Mouse (Mus musculus): ENCODE results near the gene Dusp3. TPM values are rescaled to one million over a fixed set of nuclear protein-coding genes. Genes with fewer than 3 reads are reported as not detected.
A peak's percentile ranks its signal among the peaks of the same experiment; 100 is the strongest.

Gene Dusp3
- polyA plus RNA-seq, 1 experiment, result 27.9 TPM

DNA sequence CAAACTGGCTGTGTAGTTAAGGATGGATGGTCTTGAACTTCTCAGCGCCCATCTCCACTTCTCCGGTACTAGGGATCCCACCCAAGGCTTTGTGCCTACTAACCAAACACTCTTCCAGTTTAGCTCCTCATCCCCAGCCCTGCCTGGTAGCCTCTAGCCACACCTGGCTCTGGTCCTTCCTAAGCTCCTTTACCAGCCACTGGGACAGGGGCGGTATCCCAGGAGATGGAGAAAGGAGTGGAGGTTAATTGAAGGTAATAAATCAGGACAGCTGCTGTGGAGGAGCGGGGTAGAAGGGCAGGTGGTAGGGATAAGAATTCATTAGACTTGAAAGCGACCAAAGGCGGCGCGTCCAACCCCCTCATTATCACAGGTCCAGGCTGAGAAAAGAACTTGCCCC is 22.2 kb downstream of the Dusp3 start:
- TF ChIP-seq CTCF (IDR thresholded peaks at IDR 0.05; ENCODE audit: extremely low read depth, insufficient read length, insufficient replicate concordance, low read depth, low read length) (no peak), POLR2A (IDR thresholded peaks at IDR 0.05; ENCODE audit: low read depth, low read length) (no peak)
- no peaks in the 10 kb centered on the region for H3K36me3 ChIP-seq (ENCODE audit: control insufficient read depth, insufficient read depth, low read length)
- peaks cover 39% of the 10 kb centered on the region for H3K27me3 ChIP-seq (ENCODE audit: control insufficient read depth, insufficient read depth, low read length)
- 11% methylated on average over 8 of the region's 8 CpGs for WGBS
- H3K27ac ChIP-seq (ENCODE audit: insufficient read depth, low read depth, low read length), result no peak overlapping the region
- no peak overlapping the region for H3K4me3 ChIP-seq (ENCODE audit: low read depth, low read length)
- H3K4me1 ChIP-seq (ENCODE audit: control insufficient read depth, insufficient read depth, insufficient read length, low read length), result 0 out of 2 replicates have a peak, but pooled peaks cover 3% of the 10 kb centered on the region

- peak overlapping the region; percentile 48 for H3K4me3 ChIP-seq (ENCODE audit: low read depth, low read length)
- H3K36me3 ChIP-seq (ENCODE audit: control insufficient read depth, insufficient read depth, low read length), result no peaks in the 10 kb centered on the region
- 0 out of 2 replicates have a peak, but pooled peaks cover 3% of the 10 kb centered on the region for H3K4me1 ChIP-seq (ENCODE audit: control insufficient read depth, insufficient read depth, insufficient read length, low read length)
- TF ChIP-seq POLR2A (IDR thresholded peaks at IDR 0.05; ENCODE audit: low read depth, low read length) (no peak), CTCF (IDR thresholded peaks at IDR 0.05; ENCODE audit: extremely low read depth, insufficient read length, insufficient replicate concordance, low read depth, low read length) (no peak)
- H3K27ac ChIP-seq (ENCODE audit: insufficient read depth, low read depth, low read length), result no peak overlapping the region
- H3K27me3 ChIP-seq (ENCODE audit: control insufficient read depth, insufficient read depth, low read length), result peaks cover 39% of the 10 kb centered on the region
- under 1% methylated on average over 78 of the region's 78 CpGs for WGBS
Measured at GRCm38 (mm10) chr11:101963473-101964291, 23.1 kb downstream of the Dusp3 start.

DNA sequence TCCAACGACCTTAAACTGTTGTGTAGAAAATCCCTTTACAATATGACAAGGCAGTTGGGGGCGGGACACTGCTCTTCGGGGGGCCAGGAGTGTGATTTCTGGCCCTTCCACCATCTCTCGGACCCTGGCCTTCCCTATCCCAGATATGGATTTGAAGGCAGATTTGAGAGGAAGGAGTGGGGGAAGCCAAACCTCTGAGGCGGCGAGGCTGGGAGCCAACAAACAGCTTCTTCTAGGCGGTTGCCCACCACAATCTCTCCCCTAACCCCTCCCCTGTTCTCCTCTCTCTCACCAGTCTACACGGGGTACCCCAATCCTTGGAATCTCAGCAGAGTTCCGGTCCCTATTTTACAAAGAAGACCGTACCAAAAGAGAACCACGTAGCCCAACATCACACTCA is 23.8 kb downstream of the Dusp3 start:
- 7% methylated on average over 11 of the region's 11 CpGs for WGBS
- TF ChIP-seq POLR2A (IDR thresholded peaks at IDR 0.05; ENCODE audit: low read depth, low read length), result no peak
- Histone ChIP-seq H3K4me3 (ENCODE audit: low read depth, low read length) (no peak overlapping the region), H3K27me3 (ENCODE audit: control insufficient read depth, insufficient read depth, low read length) (peaks cover 39% of the 10 kb centered on the region), H3K27ac (ENCODE audit: insufficient read depth, low read depth, low read length) (no peak overlapping the region), H3K36me3 (ENCODE audit: control insufficient read depth, insufficient read depth, low read length) (no peaks in the 10 kb centered on the region), H3K4me1 (ENCODE audit: control insufficient read depth, insufficient read depth, insufficient read length, low read length) (0 out of 2 replicates have a peak, but pooled peaks cover 3% of the 10 kb centered on the region)

DNA sequence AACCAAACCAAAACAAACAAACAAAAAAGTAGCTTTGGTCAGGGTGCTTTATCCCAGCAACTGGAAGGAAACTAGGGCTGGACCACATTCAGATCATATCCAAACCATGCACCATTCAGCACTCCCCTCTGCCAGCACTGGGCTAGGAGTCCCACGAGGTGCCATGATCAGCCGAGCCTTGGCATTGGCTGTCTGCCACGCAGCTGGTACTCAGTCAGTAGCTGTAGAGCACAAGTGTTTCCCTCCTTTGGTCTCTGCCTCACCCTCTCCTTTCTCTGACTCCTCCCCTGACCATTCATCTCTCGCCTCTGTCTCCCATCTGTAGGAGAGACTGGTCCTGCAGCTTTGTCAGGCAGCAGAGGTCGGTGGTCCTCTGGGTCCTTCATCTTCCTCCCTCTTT is 29.3 kb downstream of the Dusp3 start:
- TF ChIP-seq POLR2A (IDR thresholded peaks at IDR 0.05; ENCODE audit: low read depth, low read length) (no peak), CTCF (IDR thresholded peaks at IDR 0.05; ENCODE audit: extremely low read depth, insufficient read length, insufficient replicate concordance, low read depth, low read length) (no peak)
- H3K4me3 ChIP-seq (ENCODE audit: low read depth, low read length), result no peak overlapping the region
- WGBS, result 35% methylated on average over 5 of the region's 5 CpGs

GRCm38 (mm10) chr11:101953441-101953840 is 33.4 kb downstream of the Dusp3 start:
- no peak overlapping the region for H3K27ac ChIP-seq (ENCODE audit: insufficient read depth, low read depth, low read length)
- TF ChIP-seq CTCF (IDR thresholded peaks at IDR 0.05; ENCODE audit: extremely low read depth, insufficient read length, insufficient replicate concordance, low read depth, low read length) (no peak), POLR2A (IDR thresholded peaks at IDR 0.05; ENCODE audit: low read depth, low read length) (no peak)
- 25% methylated on average over 4 of the region's 4 CpGs for WGBS

More for the DNA sequence above, 29.3 kb downstream of the Dusp3 start:
- Histone ChIP-seq H3K36me3 (ENCODE audit: control insufficient read depth, insufficient read depth, low read length) (no peaks in the 10 kb centered on the region), H3K27me3 (ENCODE audit: control insufficient read depth, insufficient read depth, low read length) (0 out of 2 replicates have a peak, but pooled peaks cover 3% of the 10 kb centered on the region), H3K4me1 (ENCODE audit: control insufficient read depth, insufficient read depth, insufficient read length, low read length) (peaks cover 3% of the 10 kb centered on the region), H3K27ac (ENCODE audit: insufficient read depth, low read depth, low read length) (no peak overlapping the region)

DNA sequence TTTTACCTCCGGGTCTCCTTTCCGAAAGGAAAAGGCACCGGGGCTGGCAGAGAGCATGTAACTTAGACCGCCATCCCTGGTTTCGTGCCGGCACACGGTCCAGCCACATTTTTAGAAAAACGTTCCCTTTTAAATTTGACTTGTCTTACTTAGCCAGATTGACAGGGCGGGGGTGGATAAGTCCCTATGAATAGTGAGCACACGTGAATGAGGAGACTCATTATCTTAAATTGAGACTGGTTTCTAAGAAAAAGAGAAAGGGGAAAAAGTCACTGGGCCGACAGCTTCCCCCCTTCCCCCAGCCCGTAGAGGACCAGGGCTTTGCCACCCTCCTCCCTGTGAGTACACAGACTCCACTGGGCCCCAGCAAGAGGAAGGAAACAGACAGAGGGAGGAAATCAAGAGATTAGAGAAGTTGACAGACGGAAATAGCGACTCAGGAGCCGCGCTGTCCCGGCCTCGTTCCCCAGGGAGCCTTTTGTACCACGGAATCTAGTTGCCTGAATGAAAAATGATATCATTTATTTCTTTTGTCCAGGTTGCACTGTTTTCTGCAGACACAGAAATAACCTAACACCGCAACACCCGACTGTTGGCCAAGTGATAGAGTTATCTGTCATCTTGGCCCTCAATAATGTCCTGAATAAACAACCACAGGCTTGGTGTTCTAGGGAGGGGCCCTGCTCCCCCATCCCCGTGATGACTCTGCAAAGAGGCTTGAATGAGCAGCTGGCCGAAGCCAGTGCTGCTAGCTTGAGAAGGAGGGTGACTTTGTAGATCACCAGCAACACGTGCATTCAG is 34.1 kb downstream of the Dusp3 start:
- WGBS, result 21% methylated on average over 24 of the region's 24 CpGs

More at GRCm38 (mm10) chr11:101953441-101953840, 33.4 kb downstream of the Dusp3 start:
- H3K4me3 ChIP-seq (ENCODE audit: low read depth, low read length), result no peak overlapping the region
- no peaks in the 10 kb centered on the region for H3K27me3 ChIP-seq (ENCODE audit: control insufficient read depth, insufficient read depth, low read length)
- peaks cover 3% of the 10 kb centered on the region for H3K4me1 ChIP-seq (ENCODE audit: control insufficient read depth, insufficient read depth, insufficient read length, low read length)
- H3K36me3 ChIP-seq (ENCODE audit: control insufficient read depth, insufficient read depth, low read length), result no peaks in the 10 kb centered on the region

DNA sequence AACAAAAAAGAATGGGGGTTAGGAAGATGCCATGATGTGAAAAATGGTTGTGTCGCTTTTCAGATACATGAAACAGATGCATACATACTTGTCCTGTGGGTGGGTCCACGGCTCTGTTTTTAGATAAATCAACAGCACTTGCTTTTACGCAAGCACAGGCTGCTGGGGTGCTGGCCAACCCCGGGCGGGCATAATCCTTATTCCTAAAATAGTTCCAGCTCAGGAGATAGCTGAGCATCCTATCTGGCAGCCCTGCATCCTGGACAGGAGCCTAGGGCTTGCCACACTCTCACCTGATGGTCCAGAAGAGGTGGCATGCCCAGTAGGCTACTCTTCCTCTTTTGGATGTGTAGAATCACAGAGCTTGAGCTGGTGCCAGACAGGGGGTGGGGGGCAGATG is 36.8 kb downstream of the Dusp3 start:
- H3K4me1 ChIP-seq (ENCODE audit: control insufficient read depth, insufficient read depth, insufficient read length, low read length), result peaks cover 3% of the 10 kb centered on the region

More for the DNA sequence above, 34.1 kb downstream of the Dusp3 start:
- Histone ChIP-seq H3K36me3 (ENCODE audit: control insufficient read depth, insufficient read depth, low read length) (no peaks in the 10 kb centered on the region), H3K27me3 (ENCODE audit: control insufficient read depth, insufficient read depth, low read length) (no peaks in the 10 kb centered on the region), H3K27ac (ENCODE audit: insufficient read depth, low read depth, low read length) (no peak overlapping the region), H3K4me1 (ENCODE audit: control insufficient read depth, insufficient read depth, insufficient read length, low read length) (peaks cover 3% of the 10 kb centered on the region), H3K4me3 (ENCODE audit: low read depth, low read length) (no peak overlapping the region)
- TF ChIP-seq POLR2A (IDR thresholded peaks at IDR 0.05; ENCODE audit: low read depth, low read length) (no peak), CTCF (IDR thresholded peaks at IDR 0.05; ENCODE audit: extremely low read depth, insufficient read length, insufficient replicate concordance, low read depth, low read length) (no peak)

More for the DNA sequence above, 36.8 kb downstream of the Dusp3 start:
- Histone ChIP-seq H3K27ac (ENCODE audit: insufficient read depth, low read depth, low read length) (no peak overlapping the region), H3K4me3 (ENCODE audit: low read depth, low read length) (no peak overlapping the region), H3K36me3 (ENCODE audit: control insufficient read depth, insufficient read depth, low read length) (no peaks in the 10 kb centered on the region), H3K27me3 (ENCODE audit: control insufficient read depth, insufficient read depth, low read length) (no peaks in the 10 kb centered on the region)
- 80% methylated on average over 5 of the region's 5 CpGs for WGBS
- TF ChIP-seq CTCF (IDR thresholded peaks at IDR 0.05; ENCODE audit: extremely low read depth, insufficient read length, insufficient replicate concordance, low read depth, low read length), result no peak
- TF ChIP-seq POLR2A (IDR thresholded peaks at IDR 0.05; ENCODE audit: low read depth, low read length), result no peak

Measured in small intestine, adult 2 months (tissue).